Mouse (Mus musculus) left cerebral cortex, adult 18-20 months (tissue): Measurements from ENCODE around the gene Gm37240. TPM values are rescaled to one million over a fixed set of nuclear protein-coding genes. Genes with fewer than 3 reads are reported as not detected.
A peak's percentile ranks its signal among the peaks of the same experiment; 100 is the strongest.

Source experiments
- DNase-seq, 2 experiments: peaks; one replicate each; pipeline ENCODE4 v3.0.0; 2021 to 2022; ENCODE audit warnings: low spot score in 2 of 2, mixed read lengths in 1 of 2
- total RNA-seq, 2 experiments: library from RNA; stranded (reverse); gene quantifications; 2 replicates each; pipeline ENCODE4 v1.2.3; 2021

The Gm37240 gene
- total RNA-seq, 2 experiments from 2014 or later: 2.3 TPM; not detected in 1

- DNase-seq: no peak
These were observed 194.3 kb downstream of the Gm37240 start for GRCm38 (mm10) chr3:85693013-85693412.

- no peak for DNase-seq
These were observed 196.2 kb downstream of the Gm37240 start for GRCm38 (mm10) chr3:85691134-85691533.

- no peak for DNase-seq
These were observed 199.0 kb downstream of the Gm37240 start for GRCm38 (mm10) chr3:85688341-85688740.

- DNase-seq: no peak
These were observed 202.0 kb downstream of the Gm37240 start for GRCm38 (mm10) chr3:85685271-85685670.

GRCm38 (mm10) chr3:85683618-85684017 is 203.7 kb downstream of the Gm37240 start:
- peak in 1 of 2 experiments; percentile 17 for DNase-seq

- DNase-seq: no peak
These were observed 206.2 kb downstream of the Gm37240 start for GRCm38 (mm10) chr3:85681136-85681535.

GRCm38 (mm10) chr3:85679960-85680359 is 207.4 kb downstream of the Gm37240 start:
- no peak for DNase-seq

- DNase-seq: no peak
These were observed 207.9 kb downstream of the Gm37240 start for GRCm38 (mm10) chr3:85679312-85679933.

- no peak for DNase-seq
These were observed 209.4 kb downstream of the Gm37240 start for GRCm38 (mm10) chr3:85677952-85678351.

- DNase-seq: no peak
These were observed 210.2 kb downstream of the Gm37240 start for GRCm38 (mm10) chr3:85677133-85677532.

- no peak for DNase-seq
These were observed 217.5 kb downstream of the Gm37240 start for GRCm38 (mm10) chr3:85669844-85670243.

- DNase-seq: no peak
These were observed 219.6 kb downstream of the Gm37240 start for GRCm38 (mm10) chr3:85667683-85668082.

- no peak for DNase-seq
These were observed 220.6 kb downstream of the Gm37240 start for GRCm38 (mm10) chr3:85666736-85667135.

- DNase-seq: no peak
These were observed 221.2 kb downstream of the Gm37240 start for GRCm38 (mm10) chr3:85666166-85666565.

GRCm38 (mm10) chr3:85664591-85665171 is 222.6 kb downstream of the Gm37240 start:
- peak; percentile 63 to 69 for DNase-seq

- DNase-seq: no peak
These were observed 223.5 kb downstream of the Gm37240 start for GRCm38 (mm10) chr3:85663826-85664225.

- DNase-seq: no peak
These were observed 225.1 kb downstream of the Gm37240 start for GRCm38 (mm10) chr3:85661926-85662813.

GRCm38 (mm10) chr3:85659681-85660080 is 227.6 kb downstream of the Gm37240 start:
- DNase-seq: no peak

GRCm38 (mm10) chr3:85655538-85655937 is 231.8 kb downstream of the Gm37240 start:
- no peak for DNase-seq

GRCm38 (mm10) chr3:85652727-85653665 is 234.3 kb downstream of the Gm37240 start:
- no peak for DNase-seq

- DNase-seq: no peak
These were observed 238.1 kb downstream of the Gm37240 start for GRCm38 (mm10) chr3:85649176-85649575.
